Mouse (Mus musculus): ENCODE data around the gene Tmem132c.

The Tmem132c gene

GRCm38 (mm10) chr5:127499151-127499827 is 257.7 kb downstream of the Tmem132c start:
- DNase-seq, result no peak

GRCm38 (mm10) chr5:127502838-127503237 is 261.2 kb downstream of the Tmem132c start:
- no peak for DNase-seq

GRCm38 (mm10) chr5:127505697-127506096 is 264.1 kb downstream of the Tmem132c start:
- no peak for DNase-seq

GRCm38 (mm10) chr5:127511653-127512052 is 270.0 kb downstream of the Tmem132c start:
- DNase-seq, result no peak

GRCm38 (mm10) chr5:127515960-127516359 is 274.4 kb downstream of the Tmem132c start:
- DNase-seq, result no peak

- DNase-seq, result peak; percentile 25
Observed at GRCm38 (mm10) chr5:127522744-127523476, 281.3 kb downstream of the Tmem132c start.

- DNase-seq, result no peak
Observed at GRCm38 (mm10) chr5:127527344-127527974, 285.9 kb downstream of the Tmem132c start.

- DNase-seq, result no peak
Observed at GRCm38 (mm10) chr5:127537508-127537907, 295.9 kb downstream of the Tmem132c start.

- no peak for DNase-seq
Observed at GRCm38 (mm10) chr5:127546585-127546991, 305.0 kb downstream of the Tmem132c start.

GRCm38 (mm10) chr5:127548136-127548535 is 306.5 kb downstream of the Tmem132c start:
- no peak for DNase-seq

GRCm38 (mm10) chr5:127561086-127561485 is 319.5 kb downstream of the Tmem132c start:
- DNase-seq, result no peak

- no peak for DNase-seq
Observed at GRCm38 (mm10) chr5:127567165-127567741, 325.6 kb downstream of the Tmem132c start.

GRCm38 (mm10) chr5:127577419-127577818 is 335.8 kb downstream of the Tmem132c start:
- no peak for DNase-seq

GRCm38 (mm10) chr5:127583658-127584057 is 342.1 kb downstream of the Tmem132c start:
- DNase-seq, result no peak

- DNase-seq, result no peak
Observed at GRCm38 (mm10) chr5:127587854-127588253, 346.2 kb downstream of the Tmem132c start.

GRCm38 (mm10) chr5:127592406-127592805 is 350.8 kb downstream of the Tmem132c start:
- DNase-seq, result no peak

GRCm38 (mm10) chr5:127592854-127593253 is 351.2 kb downstream of the Tmem132c start:
- peak; percentile 57 for DNase-seq

GRCm38 (mm10) chr5:127595676-127596075 is 354.1 kb downstream of the Tmem132c start:
- no peak for DNase-seq

GRCm38 (mm10) chr5:127596862-127597261 is 355.3 kb downstream of the Tmem132c start:
- DNase-seq, result no peak

GRCm38 (mm10) chr5:127602996-127603395 is 361.4 kb downstream of the Tmem132c start:
- DNase-seq, result no peak

- no peak for DNase-seq
Observed at GRCm38 (mm10) chr5:127607507-127607906, 365.9 kb downstream of the Tmem132c start.

GRCm38 (mm10) chr5:127609191-127609714 is 367.6 kb downstream of the Tmem132c start:
- peak; percentile 31 for DNase-seq
